Mouse (Mus musculus) C2C12 (cell line): ENCODE results near the gene Mroh8. TPM values are rescaled to one million over a fixed set of nuclear protein-coding genes. Genes with fewer than 3 reads are reported as not detected.

Experiments
- H3K27me3 ChIP-seq: one replicate; pipeline ENCODE4 v1.6.1; 2011; ENCODE audit not compliant: control insufficient read depth, insufficient read depth, insufficient read length
- H3K36me3 ChIP-seq: one replicate; pipeline ENCODE4 v1.6.1; 2011; ENCODE audit not compliant: control insufficient read depth, insufficient read depth
- H3K4me3 ChIP-seq: one replicate; pipeline ENCODE4 v1.5.1; 2011; ENCODE audit warnings: mild to moderate bottlenecking, control low read depth; ENCODE audit not compliant: poor library complexity, insufficient read depth, severe bottlenecking
- H3K79me2 ChIP-seq: one replicate; pipeline ENCODE4 v1.6.1; 2011; ENCODE audit not compliant: control insufficient read depth, insufficient read depth
- H3K79me3 ChIP-seq: one replicate; pipeline ENCODE4 v1.6.1; 2011; ENCODE audit warnings: low read depth, control low read depth
- H3ac ChIP-seq: one replicate; pipeline ENCODE3; 2011; ENCODE audit warnings: low read depth; ENCODE audit not compliant: control insufficient read depth, insufficient read length
- CEBPB ChIP-seq: IDR thresholded peaks from one replicate; pipeline ENCODE4 v1.6.1; 2011; ENCODE audit warnings: low read depth, mild to moderate bottlenecking, control low read depth, moderate library complexity
- CTCF ChIP-seq: IDR thresholded peaks from one replicate; pipeline ENCODE4 v1.5.1; 2011; ENCODE audit not compliant: control insufficient read depth, insufficient read depth, insufficient read length
- FOSL1 ChIP-seq: IDR thresholded peaks from one replicate; pipeline ENCODE4 v1.8.0; 2011; ENCODE audit warnings: mild to moderate bottlenecking, low read length; ENCODE audit not compliant: poor library complexity, insufficient read depth, severe bottlenecking
- MAX ChIP-seq: IDR thresholded peaks from one replicate; pipeline ENCODE4 v1.6.1; 2011; ENCODE audit warnings: mild to moderate bottlenecking, control low read depth
- MYOD1 ChIP-seq: IDR thresholded peaks from one replicate; pipeline ENCODE4 v1.6.1; 2011; ENCODE audit warnings: low read depth; ENCODE audit not compliant: control insufficient read depth, insufficient read length
- MYOG ChIP-seq: IDR thresholded peaks from one replicate; pipeline ENCODE4 v1.6.1; 2011; ENCODE audit not compliant: control insufficient read depth, insufficient read length; ENCODE audit errors: extremely low read depth
- USF1 ChIP-seq: IDR thresholded peaks from one replicate; pipeline ENCODE4 v1.6.1; 2011; ENCODE audit warnings: low read depth, mild to moderate bottlenecking, control low read depth, moderate library complexity
- polyA plus RNA-seq: library from polyadenylated mRNA; unstranded; fragments of >200 nt; fragmentation: generic; extraction: Trizol; gene quantifications from one replicate; pipeline ENCODE4 v1.2.1, GENCODE M21; 2012; ENCODE audit warnings: missing spikeins

The Mroh8 gene
- polyA plus RNA-seq, 1 experiment: 0.13 TPM

- Histone ChIP-seq H3K27me3 (peaks cover 33% of the 10 kb centered on the region), H3K4me3 (no peak overlapping the region), H3K79me3 (no peaks in the 10 kb centered on the region)
Measured at GRCm38 (mm10) chr2:157220108-157220507, 59.2 kb downstream of the Mroh8 start.

DNA sequence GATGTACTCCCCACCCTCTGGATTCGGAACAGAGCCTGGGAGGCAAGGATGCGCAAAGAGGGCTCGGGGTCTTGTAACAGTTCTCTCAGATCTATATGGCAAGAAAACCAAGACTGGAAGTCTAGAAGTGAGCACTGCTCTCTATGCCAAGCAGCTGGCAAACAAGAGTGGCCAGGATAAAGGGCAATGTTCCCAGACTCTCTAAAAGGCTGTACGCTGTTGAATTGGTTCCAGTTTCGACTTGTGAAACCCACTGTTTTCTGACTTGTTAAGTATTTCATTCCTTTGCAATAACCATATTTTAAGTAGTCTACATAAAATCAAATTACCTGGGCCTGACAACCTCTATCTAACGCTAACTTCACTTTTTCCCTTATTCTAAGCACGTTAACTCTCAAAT, 67.6 kb downstream of the Mroh8 start:
- no peak overlapping the region for H3ac ChIP-seq
- H3K27me3 ChIP-seq: peaks cover 14% of the 10 kb centered on the region
- H3K4me3 ChIP-seq: no peak overlapping the region
- H3K79me3 ChIP-seq: no peaks in the 10 kb centered on the region
- TF ChIP-seq MAX (no peak), CEBPB (no peak), USF1 (no peak), MYOD1 (no peak), MYOG (no peak), FOSL1 (no peak), CTCF (no peak)
- H3K36me3 ChIP-seq: no peaks in the 10 kb centered on the region
- no peaks in the 10 kb centered on the region for H3K79me2 ChIP-seq

More at GRCm38 (mm10) chr2:157220108-157220507, 59.2 kb downstream of the Mroh8 start:
- Histone ChIP-seq H3K79me2 (no peaks in the 10 kb centered on the region), H3K36me3 (no peaks in the 10 kb centered on the region), H3ac (no peak overlapping the region)
- TF ChIP-seq CEBPB (no peak), MYOG (no peak), MAX (no peak), USF1 (no peak), FOSL1 (no peak), MYOD1 (no peak), CTCF (no peak)

- Histone ChIP-seq H3ac (peak within 1 kb of the TSS; percentile 76), H3K79me3 (peaks cover 14% of the 10 kb centered on the region), H3K36me3 (peaks cover 12% of the 10 kb centered on the region), H3K27me3 (no peaks in the 10 kb centered on the region), H3K4me3 (peak within 1 kb of the TSS; percentile 57), H3K79me2 (peaks cover 29% of the 10 kb centered on the region)
- TF ChIP-seq CEBPB: no peak
- no peak for TF ChIP-seq CTCF
- TF ChIP-seq USF1: no peak
- peak; percentile 72 for TF ChIP-seq MAX
Measured at GRCm38 (mm10) chr2:157204366-157205218, 74.8 kb downstream of the Mroh8 start, which contains the start of gene Rbl1. Rbl1 (minus strand) TSS chr2:157204534.

- H3K79me2 ChIP-seq: peaks cover 29% of the 10 kb centered on the region
- peak overlapping the region; percentile 57 for H3K4me3 ChIP-seq
Measured at GRCm38 (mm10) chr2:157203459-157204365, 75.6 kb downstream of the Mroh8 start.

GRCm38 (mm10) chr2:157203026-157203425, 76.3 kb downstream of the Mroh8 start:
- H3K27me3 ChIP-seq: no peaks in the 10 kb centered on the region
- H3K79me2 ChIP-seq: peaks cover 29% of the 10 kb centered on the region
- TF ChIP-seq CEBPB: no peak
- TF ChIP-seq USF1: no peak
- no peak for TF ChIP-seq MYOD1
- no peak for TF ChIP-seq MAX
- no peak for TF ChIP-seq CTCF
- TF ChIP-seq MYOG: no peak
- no peak for TF ChIP-seq FOSL1
- H3ac ChIP-seq: no peak overlapping the region
- peaks cover 25% of the 10 kb centered on the region for H3K36me3 ChIP-seq
- H3K4me3 ChIP-seq: peak overlapping the region; percentile 57
- H3K79me3 ChIP-seq: peaks cover 14% of the 10 kb centered on the region

More at GRCm38 (mm10) chr2:157203459-157204365, 75.6 kb downstream of the Mroh8 start:
- no peaks in the 10 kb centered on the region for H3K27me3 ChIP-seq
- peaks cover 20% of the 10 kb centered on the region for H3K36me3 ChIP-seq
- peaks cover 14% of the 10 kb centered on the region for H3K79me3 ChIP-seq
- no peak for TF ChIP-seq USF1
- no peak for TF ChIP-seq FOSL1
- no peak for TF ChIP-seq MYOD1
- no peak for TF ChIP-seq CEBPB
- TF ChIP-seq MAX: no peak
- no peak for TF ChIP-seq MYOG
- no peak for TF ChIP-seq CTCF
- peak overlapping the region; percentile 76 for H3ac ChIP-seq
